Mouse (Mus musculus): ENCODE measurements around the gene Jph2.
"Not testable (repeated sequence)": the region's sequence is repeated elsewhere in the genome, so short reads cannot be mapped to it uniquely, and the experiment has no call there.

Gene Jph2

GRCm38 (mm10) chr2:163411344-163411743, 13.6 kb upstream of the Jph2 start:
- DNase-seq (ENCODE audit: low spot score) = not testable (repeated sequence)

GRCm38 (mm10) chr2:163410211-163410610, 12.4 kb upstream of the Jph2 start:
- no peak for DNase-seq (ENCODE audit: low spot score)

GRCm38 (mm10) chr2:163404037-163404815, 6.4 kb upstream of the Jph2 start:
- DNase-seq (ENCODE audit: low spot score) = peak; percentile 67

- DNase-seq (ENCODE audit: low spot score) = peak; percentile 63
Observed at GRCm38 (mm10) chr2:163401221-163401620, 3.4 kb upstream of the Jph2 start.

- no peak for DNase-seq (ENCODE audit: low spot score)
Observed at GRCm38 (mm10) chr2:163399222-163399621, 1.4 kb upstream of the Jph2 start.

- no peak for DNase-seq (ENCODE audit: low spot score)
Observed at GRCm38 (mm10) chr2:163398770-163399169, 977 bp upstream of the Jph2 start.

GRCm38 (mm10) chr2:163397071-163397470, 722 bp downstream of the Jph2 start:
- no peak for DNase-seq (ENCODE audit: low spot score)

- DNase-seq (ENCODE audit: low spot score) = no peak
Observed at GRCm38 (mm10) chr2:163394977-163395376, 2.8 kb downstream of the Jph2 start.

- DNase-seq (ENCODE audit: low spot score) = no peak
Observed at GRCm38 (mm10) chr2:163393976-163394375, 3.8 kb downstream of the Jph2 start.

- no peak for DNase-seq (ENCODE audit: low spot score)
Observed at GRCm38 (mm10) chr2:163393241-163393640, 4.6 kb downstream of the Jph2 start.

- no peak for DNase-seq (ENCODE audit: low spot score)
Observed at GRCm38 (mm10) chr2:163392436-163392835, 5.4 kb downstream of the Jph2 start.

GRCm38 (mm10) chr2:163386423-163387190, 11.2 kb downstream of the Jph2 start:
- peak; percentile 30 for DNase-seq (ENCODE audit: low spot score)

- DNase-seq (ENCODE audit: low spot score) = no peak
Observed at GRCm38 (mm10) chr2:163385126-163385525, 12.7 kb downstream of the Jph2 start.

GRCm38 (mm10) chr2:163381246-163381645, 16.5 kb downstream of the Jph2 start:
- no peak for DNase-seq (ENCODE audit: low spot score)

GRCm38 (mm10) chr2:163379366-163379765, 18.4 kb downstream of the Jph2 start:
- DNase-seq (ENCODE audit: low spot score) = no peak

GRCm38 (mm10) chr2:163376082-163376481, 21.7 kb downstream of the Jph2 start:
- DNase-seq (ENCODE audit: low spot score) = no peak

GRCm38 (mm10) chr2:163375468-163375867, 22.3 kb downstream of the Jph2 start:
- DNase-seq (ENCODE audit: low spot score) = no peak

GRCm38 (mm10) chr2:163372627-163373026, 25.2 kb downstream of the Jph2 start:
- DNase-seq (ENCODE audit: low spot score) = no peak

GRCm38 (mm10) chr2:163370175-163370574, 27.6 kb downstream of the Jph2 start:
- no peak for DNase-seq (ENCODE audit: low spot score)

GRCm38 (mm10) chr2:163364785-163365541, 32.8 kb downstream of the Jph2 start:
- DNase-seq (ENCODE audit: low spot score) = no peak

- DNase-seq (ENCODE audit: low spot score) = no peak
Observed at GRCm38 (mm10) chr2:163362940-163363921, 34.6 kb downstream of the Jph2 start.
